Mouse (Mus musculus) stomach, postnatal 0 days (tissue): ENCODE measurements at regions not wholly inside any gene's neighbourhood (a gene's known extent, or its start where the extent isn't known, plus 50 kb on each side); places are given as distances from the start of the nearest gene placed in this dataset.

ENCODE experiments used
- ATAC-seq: fragments of 200-750 bp; cut with Nextera tagmentation; 2 replicates; pipeline ENCODE4 v1.8.0; 2017; ENCODE audit not compliant: low FRiP score, low TSS enrichment
- DNase-seq: peaks from one replicate; pipeline ENCODE4 v3.0.0-alpha.2; 2016; ENCODE audit warnings: low spot score
- H3K27ac ChIP-seq: fragments of 300-500 bp; sonication (generic); replicated peaks from 2 replicates; pipeline ENCODE4 v1.5.1; 2014; ENCODE audit warnings: mild to moderate bottlenecking, control low read depth
- H3K27me3 ChIP-seq: fragments of 300-500 bp; sonication (generic); 2 replicates; pipeline ENCODE4 v1.6.1; 2014; ENCODE audit warnings: low read length; ENCODE audit not compliant: control insufficient read depth, insufficient read depth
- H3K36me3 ChIP-seq: fragments of 300-500 bp; sonication (generic); 2 replicates; pipeline ENCODE4 v1.6.1; 2014; ENCODE audit warnings: low read length, mixed read lengths; ENCODE audit not compliant: control insufficient read depth, insufficient read depth
- H3K4me1 ChIP-seq: fragments of 300-500 bp; sonication (generic); replicated peaks from 2 replicates; pipeline ENCODE4 v1.6.1; 2014; ENCODE audit warnings: antibody characterized with exemption; ENCODE audit not compliant: control insufficient read depth, insufficient read depth
- H3K4me2 ChIP-seq: fragments of 300-500 bp; sonication (generic); replicated peaks from 2 replicates; pipeline ENCODE4 v1.6.1; 2014; ENCODE audit warnings: low read depth, mild to moderate bottlenecking, control low read depth, moderate library complexity
- H3K4me3 ChIP-seq: fragments of 300-500 bp; sonication (generic); 2 replicates; pipeline ENCODE4 v1.5.1; 2014; ENCODE audit warnings: low read depth, low read length, control low read depth
- H3K9ac ChIP-seq: fragments of 300-500 bp; sonication (generic); 2 replicates; pipeline ENCODE4 v1.6.1; 2014; ENCODE audit warnings: mild to moderate bottlenecking, low read length, control low read depth, mixed read lengths
- H3K9me3 ChIP-seq: fragments of 300-500 bp; sonication (generic); 2 replicates; pipeline ENCODE4 v1.6.1; 2016; ENCODE audit warnings: low read length; ENCODE audit not compliant: control insufficient read depth
- CTCF ChIP-seq: IDR thresholded peaks from 2 replicates; pipeline ENCODE4 v1.5.1; 2016; ENCODE audit warnings: antibody characterized with exemption, low read depth, mild to moderate bottlenecking, moderate library complexity
- EP300 ChIP-seq: optimal IDR thresholded peaks from 2 replicates; pipeline ENCODE3; 2016; ENCODE audit warnings: antibody characterized with exemption
- WGBS: fragments of 180-500 bp; shearing (Covaris S2); extraction: QIAGEN DNeasy Blood & Tissue Kit; methylation state at CpG from one replicate; pipeline ENCODE4 v1.1.7; 2014; 5-methylcytosine and 5-hydroxymethylcytosine counted together

DNA sequence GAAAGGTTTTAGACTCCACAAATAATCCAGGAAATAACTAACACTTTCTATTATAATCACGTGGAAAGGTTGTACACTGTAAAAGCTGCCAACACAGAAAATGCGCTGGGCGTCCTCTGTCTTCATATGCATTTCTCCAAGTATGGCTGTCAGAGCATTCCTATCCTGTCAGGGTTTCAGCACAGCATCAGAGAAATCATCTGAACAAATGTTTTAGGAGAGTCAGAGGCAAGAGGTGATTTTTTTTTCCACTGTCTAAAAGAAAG, 62.5 kb upstream of the Adamts3 start:
- H3K4me1 ChIP-seq = no peaks in the 10 kb centered on the region
- no peak for ATAC-seq
- no peak for TF ChIP-seq EP300
- TF ChIP-seq CTCF = no peak
- whole genome bisulfite sequencing = 83% methylated on average over 3 of the region's 3 CpGs
- no peak overlapping the region for H3K9ac ChIP-seq
- H3K4me3 ChIP-seq = no peak overlapping the region
- H3K4me2 ChIP-seq = no peak overlapping the region
- no peak for DNase-seq
- H3K27ac ChIP-seq = no peak overlapping the region
- H3K27me3 ChIP-seq = no peaks in the 10 kb centered on the region
- H3K36me3 ChIP-seq = no peaks in the 10 kb centered on the region
- no peaks in the 10 kb centered on the region for H3K9me3 ChIP-seq

DNA sequence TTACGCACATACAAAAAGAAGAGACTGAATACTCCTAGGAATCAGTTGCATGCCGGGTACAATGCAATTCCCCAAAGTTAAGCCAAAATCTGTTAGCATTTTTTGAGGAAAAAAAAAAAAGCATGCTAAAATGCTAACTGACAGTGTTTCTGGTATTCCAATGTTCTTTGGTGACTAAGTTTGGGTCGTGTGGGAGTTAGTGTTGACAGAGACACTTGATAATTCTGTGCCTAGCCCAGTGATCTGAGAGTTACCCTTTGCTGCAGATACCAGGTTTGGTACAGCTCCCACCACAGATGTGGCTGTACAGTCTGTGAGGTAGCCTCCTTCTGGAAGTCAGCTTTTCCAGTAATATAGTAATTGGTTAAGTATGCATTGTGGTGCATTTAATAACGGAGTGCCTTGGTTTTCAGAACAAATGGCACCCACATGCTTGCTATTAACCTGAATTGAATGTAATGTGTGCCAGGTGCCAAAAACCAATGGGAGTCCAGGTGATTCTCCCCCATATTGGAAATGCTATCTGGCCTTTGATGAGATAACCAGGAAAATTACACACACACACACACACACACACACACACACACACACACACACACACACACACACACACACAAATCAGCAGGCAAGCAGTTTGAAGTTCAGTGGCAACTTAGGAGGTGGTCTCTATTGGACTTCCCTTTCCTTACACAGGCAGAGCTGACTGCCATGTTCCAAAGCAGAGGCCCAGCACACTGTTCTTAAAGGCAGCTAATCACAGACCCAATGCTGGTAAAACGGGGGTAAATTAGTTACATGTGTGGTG, 61.9 kb upstream of the Adamts3 start:
- Histone ChIP-seq H3K4me2 (no peak overlapping the region), H3K27ac (no peak overlapping the region), H3K4me1 (no peaks in the 10 kb centered on the region), H3K27me3 (no peaks in the 10 kb centered on the region), H3K9me3 (no peaks in the 10 kb centered on the region), H3K4me3 (no peak overlapping the region), H3K9ac (no peak overlapping the region), H3K36me3 (no peaks in the 10 kb centered on the region)
- ATAC-seq (no peak), DNase-seq (no peak)
- TF ChIP-seq CTCF = no peak
- no peak for TF ChIP-seq EP300
- WGBS = 82% methylated on average over 5 of the region's 5 CpGs

GRCm38 (mm10) chr5:89943276-89944127, 60.4 kb upstream of the Adamts3 start:
- DNase-seq (no peak), ATAC-seq (no peak)
- H3K27me3 ChIP-seq = no peaks in the 10 kb centered on the region
- TF ChIP-seq EP300 = no peak
- TF ChIP-seq CTCF = no peak
- no peak overlapping the region for H3K4me3 ChIP-seq
- H3K27ac ChIP-seq = no peak overlapping the region
- WGBS = 74% methylated on average over 9 of the region's 9 CpGs
- no peaks in the 10 kb centered on the region for H3K36me3 ChIP-seq
- H3K4me2 ChIP-seq = no peak overlapping the region
- H3K9ac ChIP-seq = no peak overlapping the region
- no peaks in the 10 kb centered on the region for H3K4me1 ChIP-seq
- no peaks in the 10 kb centered on the region for H3K9me3 ChIP-seq

GRCm38 (mm10) chr5:89942244-89942643, 59.1 kb upstream of the Adamts3 start:
- DNase-seq = no peak
- Histone ChIP-seq H3K4me3 (no peak overlapping the region), H3K27me3 (no peaks in the 10 kb centered on the region), H3K27ac (no peak overlapping the region), H3K4me1 (no peaks in the 10 kb centered on the region), H3K36me3 (no peaks in the 10 kb centered on the region), H3K9ac (no peak overlapping the region), H3K9me3 (no peaks in the 10 kb centered on the region), H3K4me2 (no peak overlapping the region)
- TF ChIP-seq CTCF (no peak), EP300 (no peak)
- ATAC-seq = no peak
- 39% methylated on average over 4 of the region's 4 CpGs for WGBS

DNA sequence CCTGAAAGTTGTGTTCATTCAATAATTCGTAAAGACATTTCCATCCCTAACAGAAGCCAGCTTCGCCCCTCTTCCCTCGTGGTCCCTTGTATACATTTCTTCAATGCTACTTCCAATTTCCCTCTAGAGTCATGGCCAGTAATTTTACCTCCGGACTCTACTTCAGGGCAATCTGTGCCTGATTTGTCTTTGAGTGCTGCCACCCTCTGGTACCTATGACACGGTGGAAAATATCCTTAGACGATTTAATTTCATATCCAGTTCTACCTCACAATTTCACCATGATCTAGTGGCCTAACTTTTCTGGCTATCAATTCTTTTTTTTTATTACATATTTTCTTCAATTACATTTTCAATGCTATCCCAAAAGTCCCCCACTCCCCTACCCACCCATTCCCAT, 49.9 kb upstream of the Adamts3 start:
- whole genome bisulfite sequencing = 80% methylated on average over 6 of the region's 6 CpGs
- ATAC-seq (no peak), DNase-seq (no peak)
- Histone ChIP-seq H3K4me2 (no peak overlapping the region), H3K4me3 (no peak overlapping the region), H3K27me3 (no peaks in the 10 kb centered on the region), H3K27ac (no peak overlapping the region), H3K4me1 (no peaks in the 10 kb centered on the region), H3K36me3 (no peaks in the 10 kb centered on the region), H3K9me3 (no peaks in the 10 kb centered on the region), H3K9ac (no peak overlapping the region)
- TF ChIP-seq EP300 (no peak), CTCF (0 out of 2 replicates have a peak, but pooled peaks have one; percentile 17)
